Mouse (Mus musculus): ENCODE results near the gene Nop14. TPM values are rescaled to one million over a fixed set of nuclear protein-coding genes. Genes with fewer than 3 reads are reported as not detected.
A peak's percentile ranks its signal among the peaks of the same experiment; 100 is the strongest.

The Nop14 gene
- polyA plus RNA-seq, 1 experiment from 2014 or later, result 24.8 TPM

DNA sequence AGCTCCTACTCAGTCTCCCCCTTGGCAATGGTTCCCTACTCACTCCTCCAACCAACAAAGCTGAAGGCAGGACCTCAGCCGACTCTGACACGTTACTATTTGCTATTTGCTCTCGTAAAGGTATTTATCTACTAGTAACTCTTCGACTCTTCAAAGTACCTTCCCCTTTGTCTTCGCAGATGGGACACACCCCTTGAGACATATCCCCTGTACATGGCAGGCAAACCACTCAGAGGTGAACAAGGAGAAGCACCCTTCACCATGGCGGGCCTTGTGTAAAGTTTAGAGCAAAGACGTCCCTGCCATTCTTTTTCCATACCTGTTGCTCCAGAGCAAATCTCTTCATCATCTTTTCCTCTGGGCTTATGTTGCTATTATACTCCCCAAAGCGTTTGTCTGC is 2.4 kb downstream of the Nop14 start:
- H3K9me3 ChIP-seq (ENCODE audit: low read length), result no peaks in the 10 kb centered on the region
- H3K36me3 ChIP-seq (ENCODE audit: insufficient read depth, low read length), result peaks cover 42% of the 10 kb centered on the region
- H3K9ac ChIP-seq (replicated peaks; ENCODE audit: low read length), result no peak overlapping the region
- 94% methylated on average over 8 of the region's 8 CpGs for whole genome bisulfite sequencing
- H3K27ac ChIP-seq (ENCODE audit: low read length), result no peak overlapping the region
- peaks cover 9% of the 10 kb centered on the region for H3K4me1 ChIP-seq (ENCODE audit: insufficient read depth, low read length)
- H3K27me3 ChIP-seq (ENCODE audit: insufficient read depth, low read length), result no peaks in the 10 kb centered on the region
- H3K4me2 ChIP-seq (replicated peaks; ENCODE audit: low read depth, low read length), result no peak overlapping the region
- H3K4me3 ChIP-seq (ENCODE audit: low read length), result no peak overlapping the region
- no peak for ATAC-seq (ENCODE audit: low FRiP score, low TSS enrichment)

DNA sequence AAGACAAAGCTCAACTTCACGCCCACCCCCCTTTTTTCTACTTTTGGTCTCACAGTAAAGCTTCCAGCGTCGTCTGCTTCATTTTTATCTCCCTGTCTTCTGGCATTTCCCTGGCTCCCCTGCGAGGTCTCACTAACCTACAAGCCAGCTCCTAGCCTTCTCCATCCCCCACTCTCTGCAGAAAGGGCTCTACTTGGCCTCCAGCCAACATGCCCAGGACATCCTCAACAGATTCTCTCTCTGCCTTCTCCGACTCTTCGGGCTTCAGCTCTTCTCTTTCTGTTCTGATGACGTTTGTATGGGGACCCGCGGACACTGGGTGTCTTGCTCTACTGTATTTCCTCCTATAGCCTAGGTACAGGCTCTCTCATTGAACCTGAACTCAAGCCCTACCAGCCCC is 5.1 kb downstream of the Nop14 start:
- Histone ChIP-seq H3K4me1 (ENCODE audit: insufficient read depth, low read length) (peaks cover 7% of the 10 kb centered on the region), H3K4me2 (replicated peaks; ENCODE audit: low read depth, low read length) (no peak overlapping the region), H3K27ac (ENCODE audit: low read length) (no peak overlapping the region), H3K27me3 (ENCODE audit: insufficient read depth, low read length) (no peaks in the 10 kb centered on the region), H3K9me3 (ENCODE audit: low read length) (no peaks in the 10 kb centered on the region), H3K4me3 (ENCODE audit: low read length) (no peak overlapping the region), H3K9ac (replicated peaks; ENCODE audit: low read length) (no peak overlapping the region), H3K36me3 (ENCODE audit: insufficient read depth, low read length) (peaks cover 65% of the 10 kb centered on the region)
- WGBS, result 89% methylated on average over 9 of the region's 9 CpGs
- ATAC-seq (ENCODE audit: low FRiP score, low TSS enrichment), result no peak

DNA sequence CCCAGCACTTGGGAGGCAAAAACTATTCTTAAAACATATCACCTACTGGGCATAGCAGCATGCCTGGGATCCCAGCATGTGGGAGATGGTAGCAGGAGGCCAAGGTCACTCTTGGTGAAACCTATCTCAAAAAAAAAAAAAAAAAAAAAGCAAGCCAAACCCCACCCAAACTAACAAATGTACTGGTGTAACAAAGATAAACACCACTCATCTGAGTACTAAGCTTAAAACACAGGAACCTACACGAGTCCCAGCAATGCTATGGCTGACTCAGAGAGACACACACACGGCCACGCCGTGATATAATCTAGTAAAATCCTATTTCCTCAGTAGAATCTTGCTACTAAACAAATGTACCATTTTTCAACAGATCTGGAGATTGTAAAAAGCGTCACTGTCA is 7.0 kb downstream of the Nop14 start:
- H3K36me3 ChIP-seq (ENCODE audit: insufficient read depth, low read length), result peaks cover 81% of the 10 kb centered on the region

DNA sequence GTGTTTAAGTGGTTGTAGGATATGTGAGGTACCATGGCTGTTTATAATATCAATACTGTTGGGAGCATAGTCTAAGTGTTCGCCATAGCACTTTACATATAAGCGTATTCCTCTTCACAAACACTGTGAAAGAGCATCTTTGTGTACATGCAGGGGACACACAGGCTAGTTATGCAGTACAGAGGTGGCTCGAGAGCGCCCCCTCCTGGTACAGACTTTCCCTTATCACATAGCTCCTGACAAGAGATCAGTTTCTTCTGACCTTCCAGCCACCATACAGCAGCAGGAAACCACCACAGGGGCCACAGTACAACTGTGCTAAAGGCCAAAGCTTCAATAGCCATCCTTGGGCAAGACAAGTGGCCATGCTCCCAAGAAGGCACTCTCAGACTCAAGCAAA is 12.4 kb downstream of the Nop14 start:
- Histone ChIP-seq H3K27ac (ENCODE audit: low read length) (no peak overlapping the region), H3K4me2 (replicated peaks; ENCODE audit: low read depth, low read length) (no peak overlapping the region), H3K9ac (replicated peaks; ENCODE audit: low read length) (no peak overlapping the region), H3K4me3 (ENCODE audit: low read length) (no peak overlapping the region), H3K9me3 (ENCODE audit: low read length) (no peaks in the 10 kb centered on the region), H3K36me3 (ENCODE audit: insufficient read depth, low read length) (peaks cover 73% of the 10 kb centered on the region), H3K27me3 (ENCODE audit: insufficient read depth, low read length) (no peaks in the 10 kb centered on the region), H3K4me1 (ENCODE audit: insufficient read depth, low read length) (no peaks in the 10 kb centered on the region)
- ATAC-seq (ENCODE audit: low FRiP score, low TSS enrichment), result no peak
- WGBS, result 54% methylated on average over 4 of the region's 4 CpGs

More for the DNA sequence above, 7.0 kb downstream of the Nop14 start:
- H3K4me2 ChIP-seq (replicated peaks; ENCODE audit: low read depth, low read length), result no peak overlapping the region
- H3K9me3 ChIP-seq (ENCODE audit: low read length), result no peaks in the 10 kb centered on the region
- no peaks in the 10 kb centered on the region for H3K4me1 ChIP-seq (ENCODE audit: insufficient read depth, low read length)
- ATAC-seq (ENCODE audit: low FRiP score, low TSS enrichment), result no peak
- no peaks in the 10 kb centered on the region for H3K27me3 ChIP-seq (ENCODE audit: insufficient read depth, low read length)
- H3K27ac ChIP-seq (ENCODE audit: low read length), result no peak overlapping the region
- no peak overlapping the region for H3K4me3 ChIP-seq (ENCODE audit: low read length)
- 93% methylated on average over 5 of the region's 5 CpGs for WGBS
- H3K9ac ChIP-seq (replicated peaks; ENCODE audit: low read length), result no peak overlapping the region

DNA sequence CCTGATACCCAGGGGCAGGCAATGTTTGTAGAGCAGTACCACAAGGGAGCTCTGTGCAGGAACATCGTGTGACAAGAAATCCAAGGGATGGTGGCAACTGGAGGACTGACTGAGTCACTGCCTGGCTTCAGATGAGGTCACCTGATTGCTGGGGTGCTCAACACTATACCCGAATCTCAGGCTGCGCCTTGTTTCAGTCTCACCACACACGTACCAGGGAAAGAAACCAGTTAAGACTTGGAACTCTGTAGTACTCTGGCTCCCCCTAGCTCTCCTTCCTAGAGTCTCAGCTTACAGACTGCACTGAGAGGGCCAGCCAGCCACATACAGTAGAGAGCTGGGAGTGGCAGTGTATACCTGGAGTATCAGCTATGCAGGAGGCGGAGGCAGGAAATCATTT is 17.0 kb downstream of the Nop14 start:
- Histone ChIP-seq H3K9ac (replicated peaks; ENCODE audit: low read length) (no peak overlapping the region), H3K4me1 (ENCODE audit: insufficient read depth, low read length) (no peaks in the 10 kb centered on the region), H3K27ac (ENCODE audit: low read length) (no peak overlapping the region), H3K4me3 (ENCODE audit: low read length) (no peak overlapping the region), H3K27me3 (ENCODE audit: insufficient read depth, low read length) (no peaks in the 10 kb centered on the region), H3K4me2 (replicated peaks; ENCODE audit: low read depth, low read length) (no peak overlapping the region), H3K9me3 (ENCODE audit: low read length) (no peaks in the 10 kb centered on the region), H3K36me3 (ENCODE audit: insufficient read depth, low read length) (peaks cover 68% of the 10 kb centered on the region)
- 82% methylated on average over 5 of the region's 5 CpGs for WGBS
- ATAC-seq (ENCODE audit: low FRiP score, low TSS enrichment), result peak; percentile 80; the same call in 1 of the 2 replicates

DNA sequence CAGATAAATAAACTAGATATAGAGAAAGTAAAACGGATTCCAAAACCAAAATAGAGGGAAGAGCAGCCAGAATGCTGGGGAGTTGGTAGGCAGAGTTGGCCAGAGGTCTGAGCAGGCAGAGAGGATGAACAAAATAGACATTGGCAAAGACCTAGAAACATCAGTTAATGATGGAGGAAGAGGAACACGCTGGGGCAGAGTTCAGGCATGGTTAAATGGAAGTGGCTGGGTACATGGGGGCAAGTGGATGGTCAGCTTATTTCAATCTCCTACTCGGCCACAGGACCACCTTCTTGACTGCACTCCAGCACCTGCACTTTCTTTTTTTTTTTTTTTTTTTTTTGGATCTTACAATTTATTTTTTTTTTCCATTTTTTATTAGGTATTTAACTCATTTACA is 18.0 kb downstream of the Nop14 start:
- Histone ChIP-seq H3K9ac (replicated peaks; ENCODE audit: low read length) (no peak overlapping the region), H3K4me1 (ENCODE audit: insufficient read depth, low read length) (0 out of 2 replicates have a peak, but pooled peaks cover 4% of the 10 kb centered on the region), H3K36me3 (ENCODE audit: insufficient read depth, low read length) (peaks cover 59% of the 10 kb centered on the region), H3K27me3 (ENCODE audit: insufficient read depth, low read length) (no peaks in the 10 kb centered on the region), H3K9me3 (ENCODE audit: low read length) (no peaks in the 10 kb centered on the region), H3K4me3 (ENCODE audit: low read length) (no peak overlapping the region), H3K4me2 (replicated peaks; ENCODE audit: low read depth, low read length) (no peak overlapping the region), H3K27ac (ENCODE audit: low read length) (no peak overlapping the region)
- WGBS, result 88% methylated on average over 3 of the region's 3 CpGs
- no peak for ATAC-seq (ENCODE audit: low FRiP score, low TSS enrichment)

DNA sequence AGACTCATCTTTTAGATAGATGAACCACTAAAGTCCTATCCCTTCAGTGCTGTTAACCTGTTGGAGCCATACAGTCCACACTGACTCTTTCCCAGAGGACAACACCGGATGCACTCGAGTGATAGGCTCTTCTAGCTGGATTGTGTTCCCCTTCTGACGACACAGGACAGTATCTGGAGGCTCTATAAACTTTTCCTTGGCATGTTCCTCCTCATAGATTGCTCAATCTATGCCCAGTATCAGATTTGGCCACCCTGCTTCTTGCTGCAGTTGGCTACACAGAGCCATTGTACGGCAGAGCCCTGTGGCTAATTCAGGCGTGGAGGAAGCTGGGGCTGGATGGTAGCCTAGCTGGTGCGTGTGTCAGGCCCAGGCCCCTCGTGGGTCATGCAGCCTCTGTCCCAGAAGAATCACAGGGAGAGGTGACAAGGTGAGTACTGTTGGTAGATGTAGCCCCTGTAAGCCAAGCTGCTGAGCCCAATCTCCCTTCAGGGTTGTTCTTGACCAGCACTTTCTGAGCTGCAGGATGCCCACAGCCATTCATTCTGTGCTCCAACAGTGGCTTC is 22.3 kb downstream of the Nop14 start:
- H3K27ac ChIP-seq (ENCODE audit: low read length), result 0 out of 2 replicates have a peak overlapping the region, but pooled peaks have one; percentile 88
- no peaks in the 10 kb centered on the region for H3K9me3 ChIP-seq (ENCODE audit: low read length)
- 78% methylated on average over 7 of the region's 7 CpGs for WGBS
- H3K4me1 ChIP-seq (ENCODE audit: insufficient read depth, low read length), result peaks cover 11% of the 10 kb centered on the region
- peaks cover 49% of the 10 kb centered on the region for H3K36me3 ChIP-seq (ENCODE audit: insufficient read depth, low read length)
- H3K4me3 ChIP-seq (ENCODE audit: low read length), result no peak overlapping the region
- no peak for ATAC-seq (ENCODE audit: low FRiP score, low TSS enrichment)
- peak overlapping the region; percentile 91 for H3K4me2 ChIP-seq (replicated peaks; ENCODE audit: low read depth, low read length)
- peak overlapping the region; percentile 79 for H3K9ac ChIP-seq (replicated peaks; ENCODE audit: low read length)
- no peaks in the 10 kb centered on the region for H3K27me3 ChIP-seq (ENCODE audit: insufficient read depth, low read length)

DNA sequence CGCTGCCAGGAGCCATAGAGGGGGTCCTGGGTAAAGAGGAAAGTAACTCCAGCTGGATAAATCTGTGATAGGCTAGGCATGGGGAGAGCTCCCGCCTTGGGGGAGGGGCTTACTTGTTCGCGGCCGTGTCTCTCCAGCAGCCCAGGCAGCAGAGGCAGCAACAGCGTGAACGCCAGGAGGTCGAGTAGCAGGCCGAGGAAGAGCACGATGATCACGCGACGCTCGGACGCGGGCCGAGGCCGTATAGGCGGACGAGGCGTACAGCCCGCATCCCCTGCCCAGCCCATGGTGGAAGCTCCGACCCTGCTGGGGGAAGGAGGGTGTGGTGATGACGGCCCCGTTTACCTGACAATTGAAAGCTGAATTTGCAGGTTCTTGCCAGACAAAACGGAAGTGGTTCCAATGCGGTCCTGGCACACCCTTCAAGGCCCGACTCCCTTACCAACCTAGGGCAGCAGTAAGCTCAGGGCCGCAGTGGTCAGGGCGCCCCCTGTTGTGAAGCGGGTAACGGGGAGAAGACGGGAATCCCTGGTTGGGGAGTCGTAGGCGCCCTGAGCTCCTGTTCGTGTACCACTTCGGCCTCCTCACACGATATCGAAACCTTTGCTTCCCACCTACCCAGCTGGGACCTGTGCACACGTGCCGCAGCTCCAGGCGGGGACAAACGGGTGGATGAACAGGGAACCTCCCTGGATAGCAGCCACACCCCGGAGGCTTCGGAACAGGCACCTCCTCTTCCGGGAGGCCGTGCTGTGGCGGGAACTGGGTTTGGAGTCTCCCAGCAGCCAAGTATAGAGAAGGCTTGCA is 23.3 kb downstream of the Nop14 start, which contains the start of gene Mfsd10:
Mfsd10 (minus strand) TSS at position 732 of the 807 bp plus-strand sequence.
- H3K4me1 ChIP-seq (ENCODE audit: insufficient read depth, low read length), result peaks cover 11% of the 10 kb centered on the region
- H3K36me3 ChIP-seq (ENCODE audit: insufficient read depth, low read length), result peaks cover 55% of the 10 kb centered on the region
- WGBS, result under 1% methylated on average over 48 of the region's 48 CpGs

DNA sequence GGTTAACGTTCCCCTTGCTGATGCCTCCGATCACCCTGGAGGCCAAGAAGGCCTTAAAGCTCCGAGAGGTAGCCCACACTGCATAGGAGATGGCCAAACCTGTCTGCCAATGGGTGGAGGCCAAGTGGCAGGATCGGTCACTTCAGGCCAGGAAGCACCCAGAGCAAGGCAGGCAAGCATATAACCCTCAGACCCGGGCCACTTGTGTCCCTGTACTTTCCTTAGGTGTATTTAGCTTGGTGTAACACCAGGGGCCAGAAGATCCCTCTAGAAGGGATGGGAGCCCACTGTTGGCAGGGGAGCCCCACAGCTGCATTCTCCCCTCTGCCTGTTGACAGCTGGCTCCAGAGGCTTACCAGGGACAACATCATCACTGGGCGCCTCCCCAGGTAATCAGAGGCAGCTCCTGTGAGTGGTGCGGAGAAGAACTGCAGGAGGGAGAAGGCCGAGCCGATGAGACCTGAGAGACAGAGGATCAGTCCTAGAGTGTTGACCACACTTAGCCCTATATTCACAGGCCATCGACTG is 24.2 kb downstream of the Nop14 start:
- H3K27me3 ChIP-seq (ENCODE audit: insufficient read depth, low read length), result no peaks in the 10 kb centered on the region
- H3K4me2 ChIP-seq (replicated peaks; ENCODE audit: low read depth, low read length), result peak overlapping the region; percentile 91
- H3K9me3 ChIP-seq (ENCODE audit: low read length), result no peaks in the 10 kb centered on the region
- H3K27ac ChIP-seq (ENCODE audit: low read length), result no peak overlapping the region
- peak overlapping the region; percentile 66 for H3K4me3 ChIP-seq (ENCODE audit: low read length)
- H3K4me1 ChIP-seq (ENCODE audit: insufficient read depth, low read length), result peaks cover 11% of the 10 kb centered on the region
- no peak for ATAC-seq (ENCODE audit: low FRiP score, low TSS enrichment)
- WGBS, result 61% methylated on average over 10 of the region's 10 CpGs
- peak overlapping the region; percentile 79 for H3K9ac ChIP-seq (replicated peaks; ENCODE audit: low read length)
- H3K36me3 ChIP-seq (ENCODE audit: insufficient read depth, low read length), result peaks cover 59% of the 10 kb centered on the region

More for the DNA sequence above, 23.3 kb downstream of the Nop14 start, which contains the start of gene Mfsd10:
- ATAC-seq (ENCODE audit: low FRiP score, low TSS enrichment), result peak; percentile 89
- Histone ChIP-seq H3K9me3 (ENCODE audit: low read length) (no peaks in the 10 kb centered on the region), H3K4me2 (replicated peaks; ENCODE audit: low read depth, low read length) (peak within 1 kb of the TSS; percentile 91), H3K9ac (replicated peaks; ENCODE audit: low read length) (peak within 1 kb of the TSS; percentile 79), H3K27me3 (ENCODE audit: insufficient read depth, low read length) (no peaks in the 10 kb centered on the region), H3K27ac (ENCODE audit: low read length) (peak within 1 kb of the TSS; percentile 88), H3K4me3 (ENCODE audit: low read length) (peak within 1 kb of the TSS; percentile 66)
